Mouse (Mus musculus): Measurements from ENCODE around the gene Rybp. TPM values are rescaled to one million over a fixed set of nuclear protein-coding genes. Genes with fewer than 3 reads are reported as not detected.

The Rybp gene
- polyA plus RNA-seq, 1 experiment from 2014 or later: 19.6 TPM

DNA sequence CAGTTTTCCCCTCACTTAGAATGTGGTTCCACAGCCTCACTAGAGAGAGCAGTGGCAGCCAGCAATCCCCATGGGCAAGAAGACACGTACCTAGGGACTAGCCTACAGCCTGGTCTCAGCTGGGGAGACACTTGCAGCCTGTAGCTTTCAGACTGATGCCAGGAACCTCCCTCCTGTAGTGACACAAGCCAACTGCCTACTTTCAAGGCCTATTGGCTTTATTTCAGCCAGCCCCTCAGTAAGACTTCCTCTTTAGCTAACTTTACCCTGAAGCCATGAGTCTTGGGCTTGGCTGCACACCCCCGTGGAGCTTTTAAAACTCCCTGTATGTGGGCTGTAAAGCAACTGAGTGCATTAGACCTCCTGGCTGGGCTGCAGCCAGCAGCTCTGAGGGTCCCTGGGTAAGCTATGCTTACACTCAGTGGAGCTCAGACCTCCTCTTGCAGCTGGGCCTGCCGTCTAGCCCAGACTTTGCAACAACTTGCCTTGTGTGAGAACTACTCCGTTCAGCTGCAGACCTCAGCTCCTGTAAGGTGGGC is 94.5 kb downstream of the Rybp start:
- Histone ChIP-seq H3K4me3 (ENCODE audit: low read length) (no peak overlapping the region), H3K36me3 (ENCODE audit: control insufficient read depth, insufficient read depth, low read length) (no peaks in the 10 kb centered on the region), H3K9ac (ENCODE audit: low read length) (no peak overlapping the region), H3K4me2 (ENCODE audit: low read depth, low read length) (no peak overlapping the region), H3K4me1 (replicated peaks; ENCODE audit: control insufficient read depth, insufficient read depth, low read length) (peaks cover 52% of the 10 kb centered on the region), H3K27ac (ENCODE audit: low read length) (peak overlapping the region; percentile 19; the same call in 1 of the 2 replicates), H3K9me3 (ENCODE audit: control insufficient read depth, low read length) (no peaks in the 10 kb centered on the region), H3K27me3 (ENCODE audit: control insufficient read depth, insufficient read depth, low read depth, low read length) (no peaks in the 10 kb centered on the region)
- ATAC-seq (ENCODE audit: low read depth): no peak
- WGBS: 57% methylated on average over 4 of the region's 4 CpGs

DNA sequence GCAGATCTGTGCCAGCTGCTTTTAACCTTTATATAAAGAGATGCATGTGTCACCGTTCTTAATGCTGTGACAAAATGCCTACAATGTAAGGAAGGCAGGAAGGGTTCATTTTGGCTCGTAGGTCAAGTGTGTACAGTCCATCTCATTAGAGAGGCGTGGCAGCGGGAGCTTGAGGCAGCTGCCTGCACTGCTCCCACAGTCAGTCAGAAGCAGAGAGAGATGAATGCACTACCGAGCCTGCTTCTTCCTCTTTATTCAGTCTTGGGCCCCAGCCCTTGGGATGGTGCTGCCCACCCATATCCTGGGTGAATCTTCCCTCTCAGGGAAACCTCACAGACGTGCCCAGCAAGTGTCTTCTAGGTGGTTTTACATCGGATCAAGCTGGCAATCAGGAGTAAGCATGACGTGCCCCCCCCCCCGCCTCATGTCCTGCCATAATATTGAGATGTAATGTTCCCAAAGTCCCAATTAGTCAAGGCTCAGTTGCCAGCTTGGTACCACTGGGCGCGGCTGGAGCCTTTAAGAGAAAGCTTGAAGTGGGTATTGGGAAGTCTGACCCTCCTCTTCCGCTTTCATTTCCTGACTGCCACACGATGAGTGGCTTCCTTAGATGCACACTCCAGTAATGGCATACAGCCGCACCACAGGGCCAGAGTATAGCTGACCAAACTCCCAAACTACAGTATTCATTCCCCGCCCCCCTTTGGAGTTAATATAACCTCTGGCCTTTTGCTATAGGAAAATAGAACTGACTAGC is 96.3 kb downstream of the Rybp start:
- H3K4me1 ChIP-seq (replicated peaks; ENCODE audit: control insufficient read depth, insufficient read depth, low read length): peaks cover 39% of the 10 kb centered on the region
- no peak overlapping the region for H3K27ac ChIP-seq (ENCODE audit: low read length)
- H3K4me2 ChIP-seq (ENCODE audit: low read depth, low read length): no peak overlapping the region
- H3K4me3 ChIP-seq (ENCODE audit: low read length): no peak overlapping the region
- WGBS: 73% methylated on average over 15 of the region's 15 CpGs
- no peaks in the 10 kb centered on the region for H3K36me3 ChIP-seq (ENCODE audit: control insufficient read depth, insufficient read depth, low read length)
- ATAC-seq (ENCODE audit: low read depth): no peak
- H3K9me3 ChIP-seq (ENCODE audit: control insufficient read depth, low read length): no peaks in the 10 kb centered on the region
- no peaks in the 10 kb centered on the region for H3K27me3 ChIP-seq (ENCODE audit: control insufficient read depth, insufficient read depth, low read depth, low read length)
- no peak overlapping the region for H3K9ac ChIP-seq (ENCODE audit: low read length)

DNA sequence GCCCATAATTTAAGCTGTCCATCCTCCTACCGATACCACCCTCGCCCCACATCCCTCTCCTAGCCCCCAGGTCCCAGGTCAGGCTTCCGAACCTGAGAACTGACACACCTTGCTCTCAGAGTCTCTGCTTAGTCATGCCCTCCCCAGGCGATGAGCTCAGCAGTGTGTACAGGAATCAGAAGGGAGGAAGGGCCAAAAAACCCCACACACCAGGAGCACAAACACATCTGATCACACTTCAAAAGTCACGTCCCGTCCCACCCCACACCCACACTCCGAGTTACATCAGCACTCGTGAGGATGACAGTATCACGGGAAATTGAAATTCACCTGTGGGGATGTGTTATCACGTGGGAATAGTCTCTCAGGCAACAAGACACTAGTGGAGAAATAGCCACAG is 97.0 kb downstream of the Rybp start:
- Histone ChIP-seq H3K27ac (ENCODE audit: low read length) (no peak overlapping the region), H3K9me3 (ENCODE audit: control insufficient read depth, low read length) (no peaks in the 10 kb centered on the region), H3K4me3 (ENCODE audit: low read length) (no peak overlapping the region), H3K27me3 (ENCODE audit: control insufficient read depth, insufficient read depth, low read depth, low read length) (no peaks in the 10 kb centered on the region), H3K4me1 (replicated peaks; ENCODE audit: control insufficient read depth, insufficient read depth, low read length) (peaks cover 32% of the 10 kb centered on the region), H3K9ac (ENCODE audit: low read length) (no peak overlapping the region), H3K36me3 (ENCODE audit: control insufficient read depth, insufficient read depth, low read length) (no peaks in the 10 kb centered on the region), H3K4me2 (ENCODE audit: low read depth, low read length) (no peak overlapping the region)
- WGBS: 80% methylated on average over 10 of the region's 10 CpGs
- ATAC-seq (ENCODE audit: low read depth): no peak

DNA sequence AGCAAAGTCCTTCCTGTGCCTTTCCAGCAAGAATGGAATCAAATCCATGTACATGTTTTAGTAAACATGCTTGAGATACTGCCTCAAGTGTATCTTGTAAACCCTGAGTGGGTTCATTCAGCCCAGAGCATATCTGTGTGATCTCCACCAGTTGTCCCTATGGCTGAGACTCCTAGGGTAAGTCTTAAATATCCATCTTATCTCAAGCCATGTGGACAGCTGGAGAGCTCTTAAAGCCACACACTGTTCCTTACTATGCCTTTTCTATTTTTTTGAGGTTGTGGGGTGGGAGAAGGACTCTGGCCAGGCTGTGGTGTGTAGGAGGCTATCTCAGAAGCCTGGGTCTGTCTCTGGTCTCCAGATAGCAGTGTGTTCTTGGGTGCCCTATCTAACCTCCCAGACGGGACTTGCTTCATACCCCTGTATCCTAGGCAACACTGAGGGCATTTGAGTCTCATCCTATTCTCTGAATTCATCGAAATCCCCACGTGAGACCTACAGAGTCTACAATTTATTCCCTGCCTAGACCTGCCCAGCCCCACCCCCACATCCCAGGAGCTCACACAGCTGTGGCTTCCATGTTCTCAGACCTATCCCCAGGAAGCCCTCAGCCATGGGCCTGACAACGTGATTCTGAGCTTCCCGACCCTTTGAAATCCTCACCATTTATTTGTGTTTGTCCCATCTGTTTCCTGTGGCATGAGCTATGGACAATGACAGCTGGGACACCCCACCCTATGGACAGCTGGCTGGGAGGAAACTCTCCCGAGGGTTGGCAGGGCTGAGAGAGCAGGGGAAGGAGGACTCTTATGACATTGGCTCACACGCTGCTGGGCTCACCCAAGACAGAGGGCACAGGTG is 98.2 kb downstream of the Rybp start:
- H3K4me1 ChIP-seq (replicated peaks; ENCODE audit: control insufficient read depth, insufficient read depth, low read length): peaks cover 20% of the 10 kb centered on the region
- 39% methylated on average over 7 of the region's 7 CpGs for WGBS
- peak; percentile 68 for ATAC-seq (ENCODE audit: low read depth)

GRCm38 (mm10) chr6:100187821-100188220 is 99.5 kb downstream of the Rybp start:
- no peak overlapping the region for H3K27ac ChIP-seq (ENCODE audit: low read length)
- no peaks in the 10 kb centered on the region for H3K36me3 ChIP-seq (ENCODE audit: control insufficient read depth, insufficient read depth, low read length)
- H3K4me1 ChIP-seq (replicated peaks; ENCODE audit: control insufficient read depth, insufficient read depth, low read length): peaks cover 9% of the 10 kb centered on the region
- no peaks in the 10 kb centered on the region for H3K9me3 ChIP-seq (ENCODE audit: control insufficient read depth, low read length)
- H3K4me3 ChIP-seq (ENCODE audit: low read length): no peak overlapping the region
- no peaks in the 10 kb centered on the region for H3K27me3 ChIP-seq (ENCODE audit: control insufficient read depth, insufficient read depth, low read depth, low read length)
- H3K4me2 ChIP-seq (ENCODE audit: low read depth, low read length): no peak overlapping the region
- 59% methylated on average over 6 of the region's 6 CpGs for WGBS
- no peak for ATAC-seq (ENCODE audit: low read depth)
- H3K9ac ChIP-seq (ENCODE audit: low read length): no peak overlapping the region

More for the DNA sequence above, 98.2 kb downstream of the Rybp start:
- Histone ChIP-seq H3K9me3 (ENCODE audit: control insufficient read depth, low read length) (no peaks in the 10 kb centered on the region), H3K27me3 (ENCODE audit: control insufficient read depth, insufficient read depth, low read depth, low read length) (no peaks in the 10 kb centered on the region), H3K36me3 (ENCODE audit: control insufficient read depth, insufficient read depth, low read length) (no peaks in the 10 kb centered on the region), H3K27ac (ENCODE audit: low read length) (no peak overlapping the region), H3K4me3 (ENCODE audit: low read length) (no peak overlapping the region), H3K4me2 (ENCODE audit: low read depth, low read length) (no peak overlapping the region), H3K9ac (ENCODE audit: low read length) (no peak overlapping the region)

GRCm38 (mm10) chr6:100186789-100187188 is 100.5 kb downstream of the Rybp start:
- no peak overlapping the region for H3K27ac ChIP-seq (ENCODE audit: low read length)
- peaks cover 6% of the 10 kb centered on the region for H3K4me1 ChIP-seq (replicated peaks; ENCODE audit: control insufficient read depth, insufficient read depth, low read length)
- H3K9me3 ChIP-seq (ENCODE audit: control insufficient read depth, low read length): no peaks in the 10 kb centered on the region
- no peaks in the 10 kb centered on the region for H3K36me3 ChIP-seq (ENCODE audit: control insufficient read depth, insufficient read depth, low read length)
- no peak overlapping the region for H3K9ac ChIP-seq (ENCODE audit: low read length)
- H3K4me3 ChIP-seq (ENCODE audit: low read length): no peak overlapping the region
- H3K4me2 ChIP-seq (ENCODE audit: low read depth, low read length): no peak overlapping the region
- 77% methylated on average over 11 of the region's 11 CpGs for WGBS
- no peaks in the 10 kb centered on the region for H3K27me3 ChIP-seq (ENCODE audit: control insufficient read depth, insufficient read depth, low read depth, low read length)
- no peak for ATAC-seq (ENCODE audit: low read depth)

DNA sequence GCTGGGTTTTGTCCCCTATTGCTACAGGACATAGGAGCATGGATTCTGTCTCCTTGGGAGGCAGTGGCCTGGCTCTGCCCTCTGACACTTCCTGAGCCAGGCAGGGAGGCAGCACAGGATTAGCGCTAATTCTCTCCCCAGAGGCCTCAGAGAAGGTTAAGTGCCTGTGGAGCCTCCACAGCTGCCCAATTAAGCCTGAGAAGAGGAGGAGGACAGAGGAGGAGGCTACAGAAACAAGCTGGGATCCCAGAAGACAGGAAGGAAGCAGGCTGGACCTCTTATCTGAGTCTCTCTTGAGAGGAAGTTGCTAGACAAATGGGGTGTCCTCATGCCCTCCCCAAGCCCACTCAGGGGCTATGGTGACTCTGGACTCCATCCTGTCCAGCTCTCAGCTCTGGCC is 101.8 kb downstream of the Rybp start:
- no peak overlapping the region for H3K4me3 ChIP-seq (ENCODE audit: low read length)
- H3K4me2 ChIP-seq (ENCODE audit: low read depth, low read length): no peak overlapping the region
- H3K27me3 ChIP-seq (ENCODE audit: control insufficient read depth, insufficient read depth, low read depth, low read length): no peaks in the 10 kb centered on the region
- H3K36me3 ChIP-seq (ENCODE audit: control insufficient read depth, insufficient read depth, low read length): no peaks in the 10 kb centered on the region
- H3K9me3 ChIP-seq (ENCODE audit: control insufficient read depth, low read length): no peaks in the 10 kb centered on the region
- no peak for ATAC-seq (ENCODE audit: low read depth)
- H3K27ac ChIP-seq (ENCODE audit: low read length): no peak overlapping the region
- 0 out of 2 replicates have a peak overlapping the region, but pooled peaks have one; percentile 14 for H3K9ac ChIP-seq (ENCODE audit: low read length)
- WGBS: 38% methylated on average over 1 of the region's 1 CpGs
- peaks cover 11% of the 10 kb centered on the region for H3K4me1 ChIP-seq (replicated peaks; ENCODE audit: control insufficient read depth, insufficient read depth, low read length)

DNA sequence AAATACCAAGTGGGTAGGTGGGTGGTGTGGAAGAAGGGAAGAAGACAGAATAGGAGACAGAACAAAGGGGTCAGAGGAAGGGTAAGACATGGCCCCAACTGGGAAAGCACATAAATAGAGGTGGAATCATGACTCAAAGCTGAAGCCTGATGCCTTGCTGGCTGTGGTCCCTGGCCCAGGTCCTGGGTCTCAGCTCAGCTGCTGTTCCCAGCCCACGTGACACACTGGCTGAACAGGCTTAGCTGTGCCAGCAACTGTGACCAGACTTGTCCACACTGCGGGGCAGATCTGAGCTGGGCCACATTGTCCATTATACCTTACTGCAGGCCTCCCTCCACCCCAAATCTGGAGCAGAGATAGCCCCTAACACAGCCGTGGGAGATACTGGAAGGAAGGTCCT is 103.9 kb downstream of the Rybp start:
- WGBS: 63% methylated on average over 3 of the region's 3 CpGs
- Histone ChIP-seq H3K4me3 (ENCODE audit: low read length) (no peak overlapping the region), H3K9ac (ENCODE audit: low read length) (no peak overlapping the region), H3K9me3 (ENCODE audit: control insufficient read depth, low read length) (no peaks in the 10 kb centered on the region), H3K4me2 (ENCODE audit: low read depth, low read length) (no peak overlapping the region), H3K4me1 (replicated peaks; ENCODE audit: control insufficient read depth, insufficient read depth, low read length) (peaks cover 7% of the 10 kb centered on the region), H3K27me3 (ENCODE audit: control insufficient read depth, insufficient read depth, low read depth, low read length) (no peaks in the 10 kb centered on the region), H3K36me3 (ENCODE audit: control insufficient read depth, insufficient read depth, low read length) (no peaks in the 10 kb centered on the region), H3K27ac (ENCODE audit: low read length) (no peak overlapping the region)
- 0 out of 2 replicates have a peak, but pooled peaks have one; percentile 32 for ATAC-seq (ENCODE audit: low read depth)

DNA sequence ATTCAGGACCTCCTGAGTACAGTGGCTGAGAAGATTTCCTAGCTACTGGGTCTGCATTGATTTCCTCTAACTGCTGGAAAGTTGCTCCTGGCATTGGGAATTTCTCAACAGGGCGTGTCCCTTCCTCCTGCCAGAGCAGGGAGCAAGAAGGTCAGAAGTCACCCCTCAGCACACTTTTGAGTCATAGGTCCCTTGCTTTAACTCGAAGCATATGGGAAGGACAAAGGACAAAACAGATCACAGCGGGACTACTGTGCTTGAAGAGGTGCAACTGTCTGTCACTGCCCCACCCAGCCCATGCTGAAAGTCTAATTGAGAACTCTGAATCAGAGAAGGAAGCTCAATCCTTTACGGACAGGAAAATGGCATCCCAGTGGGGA is 106.4 kb downstream of the Rybp start:
- no peak overlapping the region for H3K9ac ChIP-seq (ENCODE audit: low read length)
- H3K27ac ChIP-seq (ENCODE audit: low read length): 0 out of 2 replicates have a peak overlapping the region, but pooled peaks have one; percentile 21
- 43% methylated on average over 4 of the region's 4 CpGs for WGBS
- H3K9me3 ChIP-seq (ENCODE audit: control insufficient read depth, low read length): no peaks in the 10 kb centered on the region
- peaks cover 7% of the 10 kb centered on the region for H3K4me1 ChIP-seq (replicated peaks; ENCODE audit: control insufficient read depth, insufficient read depth, low read length)
- ATAC-seq (ENCODE audit: low read depth): no peak
- H3K27me3 ChIP-seq (ENCODE audit: control insufficient read depth, insufficient read depth, low read depth, low read length): no peaks in the 10 kb centered on the region
- H3K36me3 ChIP-seq (ENCODE audit: control insufficient read depth, insufficient read depth, low read length): no peaks in the 10 kb centered on the region
- H3K4me3 ChIP-seq (ENCODE audit: low read length): no peak overlapping the region
- no peak overlapping the region for H3K4me2 ChIP-seq (ENCODE audit: low read depth, low read length)

Data from lung, embryonic 16.5 days (tissue).